Mouse (Mus musculus) bone marrow macrophage, adult 2 months (primary cell): Measurements from ENCODE around the gene Ephb4. TPM values are rescaled to one million over a fixed set of nuclear protein-coding genes. Genes with fewer than 3 reads are reported as not detected.

Experiments used
- H3K27ac ChIP-seq: 2 replicates; pipeline ENCODE4 v1.5.1; 2012; ENCODE audit warnings: low read depth, low read length; ENCODE audit not compliant: insufficient read depth
- H3K4me1 ChIP-seq: 2 replicates; pipeline ENCODE4 v1.6.1; 2012; ENCODE audit warnings: low read length; ENCODE audit not compliant: control insufficient read depth, insufficient read depth
- H3K4me3 ChIP-seq: 2 replicates; pipeline ENCODE4 v1.5.1; 2012; ENCODE audit warnings: mild to moderate bottlenecking, low read length, moderate library complexity; ENCODE audit not compliant: insufficient read depth
- CTCF ChIP-seq: IDR thresholded peaks from 2 replicates; pipeline ENCODE4 v1.5.1; 2012; ENCODE audit warnings: low read depth, mild to moderate bottlenecking, low read length, moderate library complexity
- POLR2A ChIP-seq: IDR thresholded peaks from 2 replicates; pipeline ENCODE4 v1.6.1; 2012; ENCODE audit warnings: mild to moderate bottlenecking, low read depth, low read length, borderline replicate concordance
- polyA plus RNA-seq: library from polyadenylated mRNA; stranded (reverse); fragments of >200 nt; gene quantifications from 2 replicates; pipeline ENCODE4 v1.2.4, GENCODE M21; 2012; ENCODE audit not compliant: missing spikeins, insufficient read depth, insufficient read length

The Ephb4 gene
- polyA plus RNA-seq, 1 experiment: 0.19 TPM

- H3K27ac ChIP-seq: no peak overlapping the region
- peaks cover 7% of the 10 kb centered on the region for H3K4me1 ChIP-seq
- H3K4me3 ChIP-seq: no peak overlapping the region
- TF ChIP-seq CTCF (no peak), POLR2A (no peak)
Observed at GRCm38 (mm10) chr5:137419841-137420240, 69.9 kb downstream of the Ephb4 start.

GRCm38 (mm10) chr5:137425648-137426047 is 75.7 kb downstream of the Ephb4 start:
- Histone ChIP-seq H3K4me1 (peaks cover 4% of the 10 kb centered on the region), H3K4me3 (no peak overlapping the region), H3K27ac (no peak overlapping the region)
- TF ChIP-seq POLR2A (no peak), CTCF (no peak)

Other genes starting within 250 kb of the Ephb4 start
- 14.9 and 18.9 TPM in 2 replicates for gene Trim56, start 233.9 kb upstream of the Ephb4 start, polyA plus RNA-seq
- not detected in 2 replicates for gene Muc3, start 200.8 kb upstream of the Ephb4 start, polyA plus RNA-seq
- not detected in 2 replicates for gene Muc3a, start 137.7 kb upstream of the Ephb4 start, polyA plus RNA-seq
- not detected in 2 replicates for gene Ache, start 62.6 kb upstream of the Ephb4 start, polyA plus RNA-seq
- 0.79 and 1.8 TPM in 2 replicates for gene Ufsp1, start 55.5 kb upstream of the Ephb4 start, polyA plus RNA-seq
- 172 and 177 TPM in 2 replicates for gene Srrt, start 42.4 kb upstream of the Ephb4 start, polyA plus RNA-seq
- 6.7 and 7.1 TPM in 2 replicates for gene Trip6, start 35.7 kb upstream of the Ephb4 start, polyA plus RNA-seq
- gene Slc12a9, start 16.5 kb upstream of the Ephb4 start, polyA plus RNA-seq: 43.2 and 47.0 TPM in 2 replicates
- not detected in 2 replicates for gene Zan, start 127.0 kb downstream of the Ephb4 start, polyA plus RNA-seq
- 15.8 and 17.4 TPM in 2 replicates for gene Pop7, start 152.4 kb downstream of the Ephb4 start, polyA plus RNA-seq
- gene Gigyf1, start 168.4 kb downstream of the Ephb4 start, polyA plus RNA-seq: 42.0 and 48.3 TPM in 2 replicates
- not detected in 2 replicates for gene Epo, start 183.1 kb downstream of the Ephb4 start, polyA plus RNA-seq
- 547 and 604 TPM in 2 replicates for gene Gnb2, start 183.4 kb downstream of the Ephb4 start, polyA plus RNA-seq
- gene Actl6b, start 203.4 kb downstream of the Ephb4 start, polyA plus RNA-seq: not detected in 2 replicates
- 1.7 TPM in 1 of 2 replicates, not detected in the other for gene Tfr2, start 219.7 kb downstream of the Ephb4 start, polyA plus RNA-seq